Mouse (Mus musculus) liver, embryonic 14.5 days (tissue): Measurements from ENCODE around the gene Plod2. TPM values are rescaled to one million over a fixed set of nuclear protein-coding genes. Genes with fewer than 3 reads are reported as not detected.

ENCODE experiments used
- ATAC-seq: fragments of 200-750 bp; cut with Nextera tagmentation; 2 replicates; pipeline ENCODE4 v1.8.0; 2017; ENCODE audit warnings: moderate number of reproducible peaks, mild to moderate bottlenecking, moderate library complexity; ENCODE audit not compliant: insufficient read depth
- DNase-seq, 3 experiments: peaks; one replicate each; pipeline ENCODE4 v3.0.0-alpha.2; 2012 to 2013; ENCODE audit warnings: low read depth in 3 of 3, low spot score in 3 of 3
- H3K27ac ChIP-seq: fragments of 300-500 bp; sonication (generic); 2 replicates; pipeline ENCODE4 v1.5.1; 2014; ENCODE audit warnings: moderate library complexity, mild to moderate bottlenecking, control low read depth, inconsistent platforms
- H3K27me3 ChIP-seq: fragments of 300-500 bp; sonication (generic); 2 replicates; pipeline ENCODE4 v1.6.1; 2014; ENCODE audit warnings: mild to moderate bottlenecking, low read length, moderate library complexity; ENCODE audit not compliant: control insufficient read depth, insufficient read depth
- H3K36me3 ChIP-seq: fragments of 300-500 bp; sonication (generic); replicated peaks from 2 replicates; pipeline ENCODE4 v1.6.1; 2014; ENCODE audit warnings: low read depth; ENCODE audit not compliant: control insufficient read depth, insufficient read depth
- H3K4me1 ChIP-seq, 2 experiments: fragments of 200-500 bp in 1 of 2; fragments of 300-500 bp in 1 of 2; sonication (generic) in 1 of 2; replicated peaks; 2 replicates each; pipeline ENCODE4 v1.6.1; 2012 to 2014; ENCODE audit warnings: antibody characterized with exemption in 1 of 2, inconsistent platforms in 1 of 2, low read length in 1 of 2; ENCODE audit not compliant: control insufficient read depth in 2 of 2, insufficient read depth in 2 of 2
- H3K4me2 ChIP-seq: fragments of 300-500 bp; sonication (generic); 2 replicates; pipeline ENCODE4 v1.6.1; 2014; ENCODE audit warnings: low read depth, mild to moderate bottlenecking, control low read depth, moderate library complexity
- H3K4me3 ChIP-seq, 2 experiments: fragments of 200-500 bp in 1 of 2; fragments of 300-500 bp in 1 of 2; sonication (generic) in 1 of 2; 2 replicates each; pipeline ENCODE4 v1.5.1; 2012 to 2014; ENCODE audit warnings: low read depth in 2 of 2, low read length in 2 of 2, mild to moderate bottlenecking in 2 of 2, control low read depth in 1 of 2, inconsistent platforms in 1 of 2, moderate library complexity in 1 of 2; ENCODE audit not compliant: insufficient read depth in 1 of 2
- H3K9ac ChIP-seq: fragments of 300-500 bp; sonication (generic); replicated peaks from 2 replicates; pipeline ENCODE4 v1.6.1; 2014; ENCODE audit warnings: mild to moderate bottlenecking, control low read depth, moderate library complexity
- H3K9me3 ChIP-seq: fragments of 300-500 bp; sonication (generic); 2 replicates; pipeline ENCODE4 v1.6.1; 2016; ENCODE audit warnings: low read length, mixed read lengths; ENCODE audit not compliant: control insufficient read depth
- CTCF ChIP-seq: IDR thresholded peaks from 2 replicates; pipeline ENCODE4 v1.5.1; 2016; ENCODE audit warnings: antibody characterized with exemption, low read depth, control low read depth
- EP300 ChIP-seq: IDR thresholded peaks from 2 replicates; pipeline ENCODE4 v1.6.1; 2016; ENCODE audit warnings: antibody characterized with exemption, low read depth
- whole genome bisulfite sequencing: fragments of 180-500 bp; shearing (Covaris S2); extraction: QIAGEN DNeasy Blood & Tissue Kit; methylation state at CpG from one replicate; pipeline ENCODE4 v1.1.7; 2014; ENCODE audit not compliant: insufficient replicate concordance; 5-methylcytosine and 5-hydroxymethylcytosine counted together
- polyA plus RNA-seq, 2 experiments: library from polyadenylated mRNA; depleted of rRNA in 1 of 2; stranded (reverse) in 1 of 2; unstranded in 1 of 2; fragments of >200 nt; fragmentation: Nextera tagmentation in 1 of 2; extraction: Ambion mirVana in 1 of 2; gene quantifications; 2 replicates each; pipeline versions ENCODE4 v1.2.1 to v1.2.3; 2012 to 2014

Plod2 gene
- polyA plus RNA-seq, 2 experiments, result 1.7 to 2.1 TPM

DNA sequence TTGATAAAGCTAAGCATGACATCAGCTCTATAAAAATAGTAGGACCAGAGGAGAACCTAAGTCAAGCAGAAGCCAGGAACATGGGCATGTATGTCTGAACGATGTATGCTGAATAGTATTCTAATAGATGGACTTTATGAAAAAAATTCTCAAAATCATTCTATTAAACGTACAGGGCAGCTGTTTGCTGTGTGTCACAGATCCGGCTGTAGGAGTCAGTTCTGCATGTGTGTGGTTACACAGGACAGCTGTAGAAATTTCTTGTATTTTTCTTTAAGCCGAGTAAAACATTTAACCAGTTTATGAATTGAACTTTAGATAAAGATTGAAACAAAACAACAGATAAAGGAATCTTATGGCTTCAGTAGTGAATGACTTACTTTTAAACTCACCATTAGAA is 53.3 kb downstream of the Plod2 start:
- Histone ChIP-seq H3K9me3 (no peaks in the 10 kb centered on the region), H3K4me2 (no peak overlapping the region), H3K36me3 (no peaks in the 10 kb centered on the region), H3K27ac (no peak overlapping the region), H3K4me1 (no peaks in the 10 kb centered on the region), H3K27me3 (no peaks in the 10 kb centered on the region), H3K9ac (no peak overlapping the region), H3K4me3 (no peak overlapping the region)
- TF ChIP-seq CTCF (no peak), EP300 (no peak)
- 68% methylated on average over 4 of the region's 4 CpGs for WGBS
- DNase-seq, result no peak
- no peak for ATAC-seq

- H3K4me1 ChIP-seq, result no peaks in the 10 kb centered on the region
- H3K9me3 ChIP-seq, result no peaks in the 10 kb centered on the region
- ATAC-seq, result no peak
- no peak for TF ChIP-seq EP300
- TF ChIP-seq CTCF, result no peak
- no peak overlapping the region for H3K9ac ChIP-seq
- no peak overlapping the region for H3K4me2 ChIP-seq
- DNase-seq, result no peak
- no peak overlapping the region for H3K27ac ChIP-seq
- 73% methylated on average over 9 of the region's 9 CpGs for WGBS
- no peaks in the 10 kb centered on the region for H3K27me3 ChIP-seq
- no peaks in the 10 kb centered on the region for H3K36me3 ChIP-seq
- no peak overlapping the region for H3K4me3 ChIP-seq
These were observed 55.0 kb downstream of the Plod2 start for GRCm38 (mm10) chr9:92596916-92597547.

GRCm38 (mm10) chr9:92597776-92598175 is 55.8 kb downstream of the Plod2 start:
- Histone ChIP-seq H3K4me2 (no peak overlapping the region), H3K9ac (no peak overlapping the region), H3K36me3 (no peaks in the 10 kb centered on the region), H3K27me3 (no peaks in the 10 kb centered on the region), H3K27ac (no peak overlapping the region), H3K4me3 (no peak overlapping the region), H3K9me3 (no peaks in the 10 kb centered on the region), H3K4me1 (no peaks in the 10 kb centered on the region)
- DNase-seq (no peak), ATAC-seq (no peak)
- 64% methylated on average over 11 of the region's 11 CpGs for WGBS
- TF ChIP-seq CTCF, result no peak
- no peak for TF ChIP-seq EP300

- Histone ChIP-seq H3K27ac (no peak overlapping the region), H3K36me3 (no peaks in the 10 kb centered on the region), H3K4me2 (no peak overlapping the region), H3K9ac (no peak overlapping the region), H3K4me1 (no peaks in the 10 kb centered on the region), H3K4me3 (no peak overlapping the region), H3K27me3 (no peaks in the 10 kb centered on the region), H3K9me3 (no peaks in the 10 kb centered on the region)
- DNase-seq (no peak), ATAC-seq (no peak)
- 69% methylated on average over 15 of the region's 15 CpGs for WGBS
- TF ChIP-seq EP300 (no peak), CTCF (no peak)
These were observed 58.0 kb downstream of the Plod2 start for GRCm38 (mm10) chr9:92599940-92600538.

- no peaks in the 10 kb centered on the region for H3K9me3 ChIP-seq
- H3K4me3 ChIP-seq, result no peak overlapping the region
- no peaks in the 10 kb centered on the region for H3K27me3 ChIP-seq
- DNase-seq (no peak), ATAC-seq (no peak)
- H3K4me1 ChIP-seq, result no peaks in the 10 kb centered on the region
- H3K4me2 ChIP-seq, result no peak overlapping the region
- TF ChIP-seq EP300 (no peak), CTCF (no peak)
- H3K27ac ChIP-seq, result no peak overlapping the region
- H3K9ac ChIP-seq, result no peak overlapping the region
- 67% methylated on average over 5 of the region's 5 CpGs for WGBS
- no peaks in the 10 kb centered on the region for H3K36me3 ChIP-seq
These were observed 59.5 kb downstream of the Plod2 start for GRCm38 (mm10) chr9:92601551-92601950.
